Mouse (Mus musculus): ENCODE results near the gene Ctc1. TPM values are rescaled to one million over a fixed set of nuclear protein-coding genes. Genes with fewer than 3 reads are reported as not detected.
"Not testable (repeated sequence)": the region's sequence is repeated elsewhere in the genome, so short reads cannot be mapped to it uniquely, and the experiment has no call there.

The Ctc1 gene
- total and polyA plus RNA-seq, 2 experiments from 2014 or later, result 18.6 to 40.0 TPM

GRCm38 (mm10) chr11:68973250-68974058 lies 42.3 kb upstream of the Ctc1 start:
- 0 out of 2 replicates have a peak, but pooled peaks have one; percentile 24 for TF ChIP-seq EP300 (IDR thresholded peaks at IDR 0.05; ENCODE audit: low read depth)
- H3K4me3 ChIP-seq (ENCODE audit: low read depth, low read length), result peak overlapping the region; percentile 46
- H3K27ac ChIP-seq (ENCODE audit: low read depth), result peak overlapping the region; percentile 61
- peaks cover 28% of the 10 kb centered on the region for H3K4me1 ChIP-seq (ENCODE audit: control insufficient read depth, insufficient read depth)
- H3K36me3 ChIP-seq (replicated peaks; ENCODE audit: control insufficient read depth, insufficient read depth, low read length); H3K9me3 ChIP-seq (replicated peaks; ENCODE audit: control insufficient read depth, low read length); H3K27me3 ChIP-seq (ENCODE audit: control insufficient read depth, insufficient read depth, low read length); H3K9ac ChIP-seq (replicated peaks; ENCODE audit: low read depth, low read length): not testable (repeated sequence)
- under 1% methylated on average over 35 of the region's 38 CpGs for WGBS
- ATAC-seq (ENCODE audit: insufficient read depth, low read depth) (peak; percentile 90), DNase-seq (ENCODE audit: low spot score) (peak; percentile 85)
- peak overlapping the region; percentile 65 for H3K4me2 ChIP-seq (ENCODE audit: low read depth, low read length)

- ATAC-seq (ENCODE audit: insufficient read depth, low read depth) (no peak), DNase-seq (ENCODE audit: low spot score) (no peak)
- Histone ChIP-seq H3K4me2 (ENCODE audit: low read depth, low read length) (peak overlapping the region; percentile 65), H3K27me3 (ENCODE audit: control insufficient read depth, insufficient read depth, low read length) (no peaks in the 10 kb centered on the region), H3K4me1 (ENCODE audit: control insufficient read depth, insufficient read depth) (peaks cover 28% of the 10 kb centered on the region), H3K9me3 (replicated peaks; ENCODE audit: control insufficient read depth, low read length) (no peaks in the 10 kb centered on the region), H3K9ac (replicated peaks; ENCODE audit: low read depth, low read length) (no peak overlapping the region), H3K4me3 (ENCODE audit: low read depth, low read length) (peak overlapping the region; percentile 46), H3K36me3 (replicated peaks; ENCODE audit: control insufficient read depth, insufficient read depth, low read length) (no peaks in the 10 kb centered on the region), H3K27ac (ENCODE audit: low read depth) (no peak overlapping the region)
- WGBS, result 31% methylated on average over 6 of the region's 6 CpGs
- no peak for TF ChIP-seq EP300 (IDR thresholded peaks at IDR 0.05; ENCODE audit: low read depth)
- no peak for TF ChIP-seq CTCF (IDR thresholded peaks at IDR 0.05; ENCODE audit: low read depth)
These were observed 41.7 kb upstream of the Ctc1 start for GRCm38 (mm10) chr11:68974059-68974450.

DNA sequence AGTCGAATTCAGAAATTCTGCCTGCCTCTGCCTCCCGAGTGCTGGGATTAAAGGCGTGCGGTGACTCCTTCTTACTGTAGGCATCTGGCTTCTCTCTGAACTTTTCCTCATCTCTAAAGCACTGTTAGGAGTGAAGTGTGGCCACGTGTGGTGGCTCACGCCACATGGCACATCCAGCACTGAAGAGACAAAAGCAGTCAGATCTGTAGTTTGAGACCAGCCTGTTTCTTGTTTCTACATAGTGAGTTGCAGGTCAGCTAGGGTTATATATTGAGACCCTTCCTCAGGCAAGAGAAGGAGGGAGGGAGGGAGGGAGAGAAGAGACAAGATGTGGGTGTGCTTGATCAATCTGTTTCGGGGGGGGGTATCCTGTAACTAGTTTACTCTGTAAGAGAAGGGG lies 40.6 kb upstream of the Ctc1 start, which contains the start of gene Rangrf:
Rangrf (minus strand) TSS at position 101 of the 400 bp plus-strand sequence.
- TF ChIP-seq EP300 (IDR thresholded peaks at IDR 0.05; ENCODE audit: low read depth) (no peak), CTCF (IDR thresholded peaks at IDR 0.05; ENCODE audit: low read depth) (no peak)
- H3K4me3 ChIP-seq (ENCODE audit: low read depth, low read length), result peak within 1 kb of the TSS; percentile 46
- DNase-seq (ENCODE audit: low spot score), result no peak
- no peaks in the 10 kb centered on the region for H3K36me3 ChIP-seq (replicated peaks; ENCODE audit: control insufficient read depth, insufficient read depth, low read length)
- H3K27me3 ChIP-seq (ENCODE audit: control insufficient read depth, insufficient read depth, low read length), result no peaks in the 10 kb centered on the region
- H3K9ac ChIP-seq (replicated peaks; ENCODE audit: low read depth, low read length), result no peak within 1 kb of the TSS
- no peaks in the 10 kb centered on the region for H3K9me3 ChIP-seq (replicated peaks; ENCODE audit: control insufficient read depth, low read length)
- peak within 1 kb of the TSS; percentile 65 for H3K4me2 ChIP-seq (ENCODE audit: low read depth, low read length)
- peaks cover 27% of the 10 kb centered on the region for H3K4me1 ChIP-seq (ENCODE audit: control insufficient read depth, insufficient read depth)
- no peak within 1 kb of the TSS for H3K27ac ChIP-seq (ENCODE audit: low read depth)
- ATAC-seq (ENCODE audit: insufficient read depth, low read depth), result no peak
- WGBS, result 65% methylated on average over 7 of the region's 7 CpGs

DNA sequence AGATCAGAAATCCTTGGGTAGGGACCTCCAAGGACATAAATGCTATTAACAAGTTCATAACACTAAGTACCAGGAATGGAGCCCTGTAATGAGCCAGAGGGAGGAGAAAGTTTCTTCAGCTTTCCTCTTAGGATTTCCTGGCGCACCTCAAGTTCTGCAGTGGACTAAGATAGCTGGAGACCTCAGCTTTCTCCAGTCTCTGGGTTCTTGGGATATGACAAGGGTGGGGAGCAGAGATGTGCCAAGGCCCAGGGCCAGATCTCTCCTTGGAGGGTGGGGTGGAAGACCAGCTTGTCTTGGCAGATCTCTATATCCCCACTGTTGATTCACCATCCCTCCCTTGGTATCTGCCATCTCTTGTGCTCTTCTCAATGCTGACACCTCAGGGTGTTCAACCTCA lies 40.1 kb upstream of the Ctc1 start:
- H3K9me3 ChIP-seq (replicated peaks; ENCODE audit: control insufficient read depth, low read length), result no peaks in the 10 kb centered on the region
- H3K36me3 ChIP-seq (replicated peaks; ENCODE audit: control insufficient read depth, insufficient read depth, low read length), result no peaks in the 10 kb centered on the region
- TF ChIP-seq CTCF (IDR thresholded peaks at IDR 0.05; ENCODE audit: low read depth), result no peak
- no peak for TF ChIP-seq EP300 (IDR thresholded peaks at IDR 0.05; ENCODE audit: low read depth)
- WGBS, result 88% methylated on average over 1 of the region's 1 CpGs
- H3K9ac ChIP-seq (replicated peaks; ENCODE audit: low read depth, low read length), result no peak overlapping the region
- H3K27ac ChIP-seq (ENCODE audit: low read depth), result no peak overlapping the region
- DNase-seq (ENCODE audit: low spot score), result no peak
- H3K4me3 ChIP-seq (ENCODE audit: low read depth, low read length), result no peak overlapping the region
- ATAC-seq (ENCODE audit: insufficient read depth, low read depth), result no peak
- H3K27me3 ChIP-seq (ENCODE audit: control insufficient read depth, insufficient read depth, low read length), result no peaks in the 10 kb centered on the region
- H3K4me1 ChIP-seq (ENCODE audit: control insufficient read depth, insufficient read depth), result peaks cover 22% of the 10 kb centered on the region
- H3K4me2 ChIP-seq (ENCODE audit: low read depth, low read length), result no peak overlapping the region

- DNase-seq (ENCODE audit: low spot score) (no peak), ATAC-seq (ENCODE audit: insufficient read depth, low read depth) (no peak)
- H3K9ac ChIP-seq (replicated peaks; ENCODE audit: low read depth, low read length), result no peak overlapping the region
- no peaks in the 10 kb centered on the region for H3K9me3 ChIP-seq (replicated peaks; ENCODE audit: control insufficient read depth, low read length)
- 56% methylated on average over 5 of the region's 5 CpGs for WGBS
- H3K4me1 ChIP-seq (ENCODE audit: control insufficient read depth, insufficient read depth), result no peaks in the 10 kb centered on the region
- no peak for TF ChIP-seq CTCF (IDR thresholded peaks at IDR 0.05; ENCODE audit: low read depth)
- TF ChIP-seq EP300 (IDR thresholded peaks at IDR 0.05; ENCODE audit: low read depth), result no peak
- no peak overlapping the region for H3K4me2 ChIP-seq (ENCODE audit: low read depth, low read length)
- H3K36me3 ChIP-seq (replicated peaks; ENCODE audit: control insufficient read depth, insufficient read depth, low read length), result no peaks in the 10 kb centered on the region
- no peaks in the 10 kb centered on the region for H3K27me3 ChIP-seq (ENCODE audit: control insufficient read depth, insufficient read depth, low read length)
- H3K27ac ChIP-seq (ENCODE audit: low read depth), result no peak overlapping the region
- no peak overlapping the region for H3K4me3 ChIP-seq (ENCODE audit: low read depth, low read length)
These were observed 36.4 kb upstream of the Ctc1 start for GRCm38 (mm10) chr11:68979320-68979733.

Measured in heart, postnatal 0 days (tissue).